Mouse (Mus musculus) liver, adult 2 months (tissue): ENCODE results near the gene Dlgap1. TPM values are rescaled to one million over a fixed set of nuclear protein-coding genes. Genes with fewer than 3 reads are reported as not detected.

Experiments
- DNase-seq: peaks from one replicate; pipeline ENCODE4 v3.0.0-alpha.2; 2011; ENCODE audit warnings: low read depth, low spot score; ENCODE audit errors: extremely low read depth
- H3K27ac ChIP-seq: fragments of 200-500 bp; replicated peaks from 2 replicates; pipeline ENCODE4 v1.5.1; 2012; ENCODE audit warnings: low read depth, mild to moderate bottlenecking, control low read depth, inconsistent platforms, low read length; ENCODE audit not compliant: insufficient read depth
- H3K27me3 ChIP-seq: fragments of 200-500 bp; 2 replicates; pipeline ENCODE4 v1.6.1; 2012; ENCODE audit warnings: mild to moderate bottlenecking, moderate library complexity, low read length, inconsistent platforms; ENCODE audit not compliant: control insufficient read depth, insufficient read depth
- H3K36me3 ChIP-seq: fragments of 200-500 bp; 2 replicates; pipeline ENCODE4 v1.6.1; 2012; ENCODE audit warnings: low read length, inconsistent platforms; ENCODE audit not compliant: control insufficient read depth, insufficient read depth
- H3K4me1 ChIP-seq: fragments of 200-500 bp; 2 replicates; pipeline ENCODE4 v1.6.1; 2011; ENCODE audit warnings: low read length; ENCODE audit not compliant: control insufficient read depth, insufficient read depth
- H3K4me3 ChIP-seq: fragments of 200-500 bp; 2 replicates; pipeline ENCODE4 v1.5.1; 2011; ENCODE audit warnings: low read depth, mild to moderate bottlenecking, control low read depth, low read length, moderate library complexity; ENCODE audit not compliant: insufficient read depth
- H3K79me2 ChIP-seq: fragments of 200-500 bp; 2 replicates; pipeline ENCODE4 v1.6.1; 2012; ENCODE audit warnings: inconsistent platforms, mild to moderate bottlenecking, low read length, moderate library complexity; ENCODE audit not compliant: control insufficient read depth, insufficient read depth
- H3K9ac ChIP-seq: fragments of 200-500 bp; 2 replicates; pipeline ENCODE4 v1.6.1; 2012; ENCODE audit warnings: low read depth, mild to moderate bottlenecking, control low read depth, inconsistent platforms, low read length
- CTCF ChIP-seq: fragments of 200-500 bp; IDR thresholded peaks from 2 replicates; pipeline ENCODE4 v1.5.1; 2011; ENCODE audit warnings: low read depth, low read length, control low read depth
- POLR2A ChIP-seq: fragments of 200-500 bp; IDR thresholded peaks from 2 replicates; pipeline ENCODE4 v1.6.1; 2011; ENCODE audit warnings: low read length, control low read depth; ENCODE audit not compliant: insufficient read depth; ENCODE audit errors: extremely low read depth
- WGBS: fragments of 180-500 bp; shearing (Covaris S2); methylation state at CpG from one replicate; pipeline ENCODE4 v1.1.7; 2018; 5-methylcytosine and 5-hydroxymethylcytosine counted together
- polyA plus RNA-seq: library from polyadenylated mRNA; depleted of rRNA; stranded (reverse); fragments of >200 nt; gene quantifications from 2 replicates; pipeline ENCODE4 v1.2.3, GENCODE M21; 2012
- total RNA-seq: library from RNA; depleted of rRNA; stranded (reverse); fragments of >200 nt; gene quantifications from 2 replicates; pipeline ENCODE4 v1.2.3, GENCODE M21; 2014

The Dlgap1 gene
- total and polyA plus RNA-seq, 2 experiments = 0.55 to 1.5 TPM

- WGBS = 21% methylated on average over 10 of the region's 10 CpGs
- Histone ChIP-seq H3K9ac (no peak overlapping the region), H3K27ac (peak overlapping the region; percentile 75), H3K4me3 (no peak overlapping the region), H3K4me1 (peaks cover 18% of the 10 kb centered on the region), H3K27me3 (no peaks in the 10 kb centered on the region), H3K79me2 (peaks cover 7% of the 10 kb centered on the region; the same call in 1 of the 2 replicates), H3K36me3 (peaks cover 17% of the 10 kb centered on the region)
- DNase-seq = peak; percentile 47
- no peak for TF ChIP-seq CTCF
- no peak for TF ChIP-seq POLR2A
Observed at GRCm38 (mm10) chr17:70844971-70845370, 876.1 kb downstream of the Dlgap1 start.

GRCm38 (mm10) chr17:70845543-70845942 lies 876.7 kb downstream of the Dlgap1 start:
- 18% methylated on average over 2 of the region's 2 CpGs for WGBS
- peak; percentile 98 for DNase-seq
- no peak overlapping the region for H3K9ac ChIP-seq
- peaks cover 7% of the 10 kb centered on the region; the same call in 1 of the 2 replicates for H3K79me2 ChIP-seq
- H3K27ac ChIP-seq = peak overlapping the region; percentile 75
- no peaks in the 10 kb centered on the region for H3K27me3 ChIP-seq
- H3K4me1 ChIP-seq = peaks cover 18% of the 10 kb centered on the region
- TF ChIP-seq CTCF (no peak), POLR2A (no peak)
- no peak overlapping the region for H3K4me3 ChIP-seq
- peaks cover 17% of the 10 kb centered on the region for H3K36me3 ChIP-seq

- Histone ChIP-seq H3K4me1 (peaks cover 18% of the 10 kb centered on the region), H3K9ac (peak overlapping the region; percentile 18), H3K27ac (peak overlapping the region; percentile 67), H3K36me3 (peaks cover 17% of the 10 kb centered on the region), H3K4me3 (no peak overlapping the region), H3K27me3 (no peaks in the 10 kb centered on the region), H3K79me2 (peaks cover 7% of the 10 kb centered on the region; the same call in 1 of the 2 replicates)
- WGBS = 26% methylated on average over 8 of the region's 8 CpGs
- no peak for TF ChIP-seq POLR2A
- TF ChIP-seq CTCF = no peak
- peak; percentile 44 for DNase-seq
Observed at GRCm38 (mm10) chr17:70846111-70846644, 877.3 kb downstream of the Dlgap1 start.

GRCm38 (mm10) chr17:70847086-70847485 lies 878.2 kb downstream of the Dlgap1 start:
- Histone ChIP-seq H3K27ac (no peak overlapping the region), H3K36me3 (peaks cover 16% of the 10 kb centered on the region), H3K27me3 (no peaks in the 10 kb centered on the region), H3K4me1 (peaks cover 18% of the 10 kb centered on the region), H3K79me2 (peaks cover 7% of the 10 kb centered on the region; the same call in 1 of the 2 replicates), H3K4me3 (no peak overlapping the region), H3K9ac (no peak overlapping the region)
- DNase-seq = peak; percentile 70
- no peak for TF ChIP-seq POLR2A
- TF ChIP-seq CTCF = peak; percentile 46
- under 1% methylated on average over 4 of the region's 4 CpGs for WGBS

- peak overlapping the region; percentile 86 for H3K27ac ChIP-seq
- peak; percentile 78 for DNase-seq
- no peak for TF ChIP-seq CTCF
- no peak for TF ChIP-seq POLR2A
- H3K4me1 ChIP-seq = peaks cover 18% of the 10 kb centered on the region
- peaks cover 7% of the 10 kb centered on the region; the same call in 1 of the 2 replicates for H3K79me2 ChIP-seq
- H3K9ac ChIP-seq = peak overlapping the region; percentile 52
- WGBS = under 1% methylated on average over 17 of the region's 17 CpGs
- no peaks in the 10 kb centered on the region for H3K27me3 ChIP-seq
- H3K4me3 ChIP-seq = peak overlapping the region; percentile 40
- H3K36me3 ChIP-seq = peaks cover 12% of the 10 kb centered on the region
Observed at GRCm38 (mm10) chr17:70847751-70848510, 879.1 kb downstream of the Dlgap1 start.
